Mouse (Mus musculus) lung, adult 2 months (tissue): ENCODE results near the gene Cisd1. TPM values are rescaled to one million over a fixed set of nuclear protein-coding genes. Genes with fewer than 3 reads are reported as not detected.

ENCODE experiments used
- DNase-seq: peaks from one replicate; pipeline ENCODE4 v3.0.0; 2022
- H3K4me1 ChIP-seq: fragments of 200-500 bp; 2 replicates; pipeline ENCODE4 v1.6.1; 2011; ENCODE audit warnings: low read length; ENCODE audit not compliant: control insufficient read depth, insufficient read depth
- H3K4me3 ChIP-seq: fragments of 200-500 bp; replicated peaks from 2 replicates; pipeline ENCODE3; 2011; ENCODE audit warnings: low read depth, mild to moderate bottlenecking, control low read depth, low read length; ENCODE audit errors: extremely low read depth
- CTCF ChIP-seq: fragments of 200-500 bp; IDR thresholded peaks from 2 replicates; pipeline ENCODE4 v1.5.1; 2011; ENCODE audit warnings: mild to moderate bottlenecking, low read length, control low read depth; ENCODE audit not compliant: insufficient read depth
- POLR2A ChIP-seq: fragments of 200-500 bp; IDR thresholded peaks from 2 replicates; pipeline ENCODE4 v1.6.1; 2011; ENCODE audit warnings: low read depth, mild to moderate bottlenecking, control low read depth, low read length, borderline replicate concordance; ENCODE audit errors: extremely low read depth
- WGBS: fragments of 180-500 bp; shearing (Covaris S2); methylation state at CpG from one replicate; pipeline ENCODE4 v1.1.7; 2018; 5-methylcytosine and 5-hydroxymethylcytosine counted together
- polyA plus RNA-seq: library from polyadenylated mRNA; depleted of rRNA; stranded (reverse); fragments of >200 nt; gene quantifications from 2 replicates; pipeline ENCODE4 v1.2.3, GENCODE M21; 2012

The Cisd1 gene
- polyA plus RNA-seq, 1 experiment = 40.6 TPM

- TF ChIP-seq POLR2A = no peak
- peak; percentile 36 for TF ChIP-seq CTCF
- DNase-seq = no peak
- peaks cover 5% of the 10 kb centered on the region for H3K4me1 ChIP-seq
- no peak overlapping the region for H3K4me3 ChIP-seq
- WGBS = 61% methylated on average over 7 of the region's 7 CpGs
Measured at GRCm38 (mm10) chr10:71342030-71342805, 2.5 kb downstream of the Cisd1 start.

DNA sequence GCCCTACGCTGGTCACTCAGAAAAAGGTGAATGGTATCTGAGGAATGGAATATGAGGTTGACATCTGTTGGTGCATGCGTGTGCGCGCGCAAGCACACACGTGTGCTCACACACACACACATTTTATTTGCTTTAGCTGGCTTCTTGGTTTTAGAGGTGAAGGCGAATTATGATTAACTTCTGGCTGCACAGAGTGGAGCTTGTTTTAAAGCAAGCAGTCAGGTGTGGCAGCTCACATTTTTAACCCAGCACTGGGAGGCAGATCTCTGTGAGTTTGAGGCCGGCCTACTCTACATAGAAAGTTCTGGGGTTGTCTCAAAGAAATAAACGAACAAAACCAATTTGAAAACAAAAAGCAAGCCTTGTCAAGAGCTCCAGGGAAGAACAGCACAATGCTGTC is 3.5 kb downstream of the Cisd1 start:
- TF ChIP-seq CTCF = no peak
- no peak for TF ChIP-seq POLR2A
- DNase-seq = no peak
- 93% methylated on average over 9 of the region's 9 CpGs for WGBS
- Histone ChIP-seq H3K4me3 (no peak overlapping the region), H3K4me1 (peaks cover 5% of the 10 kb centered on the region)

DNA sequence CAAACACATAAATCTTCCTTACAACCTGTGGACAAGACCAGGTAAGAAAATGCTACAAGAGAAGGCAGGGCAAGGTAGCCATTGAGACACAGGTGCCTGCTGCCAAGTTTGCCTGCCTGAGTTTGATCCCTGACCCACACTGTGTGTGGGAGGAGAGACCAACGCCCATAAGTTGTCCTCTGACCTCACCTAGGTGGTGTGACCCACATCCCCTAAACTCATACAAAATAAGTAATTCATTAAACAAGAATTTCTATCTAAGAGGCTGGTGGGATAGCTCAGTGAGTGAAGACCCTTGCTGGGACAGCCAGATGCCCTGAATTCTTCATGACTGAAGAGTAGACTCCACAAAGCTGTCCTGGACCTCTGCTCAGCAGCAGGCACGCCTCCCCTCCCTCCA is 4.6 kb downstream of the Cisd1 start:
- TF ChIP-seq CTCF = no peak
- TF ChIP-seq POLR2A = no peak
- 73% methylated on average over 2 of the region's 2 CpGs for WGBS
- no peak for DNase-seq

GRCm38 (mm10) chr10:71339463-71339862 is 5.3 kb downstream of the Cisd1 start:
- Histone ChIP-seq H3K4me3 (no peak overlapping the region), H3K4me1 (peaks cover 2% of the 10 kb centered on the region)
- TF ChIP-seq CTCF (no peak), POLR2A (no peak)

More for the DNA sequence above, 4.6 kb downstream of the Cisd1 start:
- Histone ChIP-seq H3K4me1 (peaks cover 3% of the 10 kb centered on the region), H3K4me3 (no peak overlapping the region)

GRCm38 (mm10) chr10:71338156-71338905 is 6.4 kb downstream of the Cisd1 start:
- DNase-seq = no peak
- no peak for TF ChIP-seq CTCF
- no peak for TF ChIP-seq POLR2A
- H3K4me1 ChIP-seq = 0 out of 2 replicates have a peak, but pooled peaks cover 2% of the 10 kb centered on the region
- no peak overlapping the region for H3K4me3 ChIP-seq
- 49% methylated on average over 8 of the region's 8 CpGs for WGBS

More at GRCm38 (mm10) chr10:71339463-71339862, 5.3 kb downstream of the Cisd1 start:
- no peak for DNase-seq
- WGBS = 48% methylated on average over 4 of the region's 4 CpGs

DNA sequence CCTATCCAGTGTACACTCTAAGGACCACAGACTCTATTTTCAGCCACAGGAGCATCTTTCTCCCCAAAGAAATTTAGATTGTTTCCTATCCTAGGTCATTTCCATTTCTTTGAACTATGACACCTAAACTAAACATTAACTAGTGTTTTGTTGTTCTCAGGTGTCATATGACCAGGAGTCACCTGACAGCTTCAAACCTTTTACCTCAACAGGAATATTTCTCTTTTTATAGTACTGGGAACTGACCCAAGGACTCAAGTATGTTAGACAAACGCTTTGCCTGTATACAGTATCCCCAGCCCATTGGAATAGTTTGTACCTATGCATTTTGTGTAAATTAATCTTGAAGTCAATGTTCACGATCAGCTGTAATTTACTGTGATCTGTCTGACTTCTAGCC is 7.0 kb downstream of the Cisd1 start:
- H3K4me3 ChIP-seq = no peak overlapping the region
- H3K4me1 ChIP-seq = 0 out of 2 replicates have a peak, but pooled peaks cover 2% of the 10 kb centered on the region
- 63% methylated on average over 2 of the region's 2 CpGs for WGBS
- no peak for TF ChIP-seq POLR2A
- no peak for TF ChIP-seq CTCF
- no peak for DNase-seq

DNA sequence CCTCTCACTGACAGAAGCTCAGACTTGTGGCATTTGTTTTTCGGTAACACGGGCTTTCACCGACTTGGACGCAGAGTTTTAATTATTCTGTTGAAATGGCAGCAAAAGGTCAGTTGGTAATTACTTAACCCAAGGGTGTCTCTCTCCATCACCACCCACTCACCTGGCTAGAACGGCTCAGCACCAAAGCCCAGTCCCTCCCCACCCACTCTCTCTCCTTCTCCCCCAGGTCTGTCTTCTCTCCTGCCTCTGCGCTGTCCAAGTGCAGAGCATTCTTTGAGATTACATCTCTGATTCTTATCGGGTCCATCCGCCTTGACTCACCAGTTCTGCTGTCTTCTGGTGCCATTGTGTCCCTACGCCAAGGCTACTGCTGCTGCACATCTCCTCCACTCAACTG is 11.9 kb downstream of the Cisd1 start:
- DNase-seq = no peak
- TF ChIP-seq CTCF (no peak), POLR2A (no peak)
- H3K4me1 ChIP-seq = no peaks in the 10 kb centered on the region
- WGBS = 87% methylated on average over 9 of the region's 9 CpGs
- H3K4me3 ChIP-seq = no peak overlapping the region

GRCm38 (mm10) chr10:71332376-71332775 is 12.4 kb downstream of the Cisd1 start:
- DNase-seq = no peak
- Histone ChIP-seq H3K4me3 (no peak overlapping the region), H3K4me1 (no peaks in the 10 kb centered on the region)
- TF ChIP-seq POLR2A (no peak), CTCF (peak; percentile 50)
- WGBS = 91% methylated on average over 4 of the region's 4 CpGs

DNA sequence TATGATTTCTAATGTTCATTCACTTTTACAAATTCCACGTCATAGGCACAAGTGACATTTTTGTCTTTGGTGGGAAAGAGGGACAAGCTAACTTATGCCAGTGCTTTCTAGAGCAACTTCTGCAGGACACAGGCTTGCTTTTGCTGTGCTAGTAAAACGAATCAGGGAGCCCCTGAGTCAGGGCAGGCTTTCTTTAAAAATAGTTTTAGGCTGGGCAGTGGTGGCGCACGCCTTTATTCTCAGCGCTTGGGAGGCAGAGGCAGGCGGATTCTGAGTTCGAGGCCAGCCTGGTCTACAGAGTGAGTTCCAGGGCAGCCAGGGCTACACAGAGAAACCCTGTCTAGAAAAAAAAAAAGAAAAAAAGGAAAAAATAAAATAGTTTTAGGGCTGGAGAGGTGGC is 12.8 kb downstream of the Cisd1 start:
- DNase-seq = no peak
- TF ChIP-seq POLR2A (no peak), CTCF (no peak)
- WGBS = 94% methylated on average over 7 of the region's 7 CpGs
- no peak overlapping the region for H3K4me3 ChIP-seq
- no peaks in the 10 kb centered on the region for H3K4me1 ChIP-seq

GRCm38 (mm10) chr10:71330070-71330469 is 14.7 kb downstream of the Cisd1 start:
- Histone ChIP-seq H3K4me1 (no peaks in the 10 kb centered on the region), H3K4me3 (no peak overlapping the region)
- TF ChIP-seq CTCF (no peak), POLR2A (no peak)
- WGBS = 96% methylated on average over 12 of the region's 12 CpGs
- no peak for DNase-seq
